Mouse (Mus musculus) liver, adult 2 months (tissue): ENCODE data around the gene Zfp952.
"Not testable (repeated sequence)": the region's sequence is repeated elsewhere in the genome, so short reads cannot be mapped to it uniquely, and the experiment has no call there.

Source experiments
- CTCF ChIP-seq: fragments of 200-500 bp; IDR thresholded peaks from 2 replicates; pipeline ENCODE4 v1.5.1; 2011; ENCODE audit warnings: low read depth, low read length, control low read depth
- POLR2A ChIP-seq: fragments of 200-500 bp; IDR thresholded peaks from 2 replicates; pipeline ENCODE4 v1.6.1; 2011; ENCODE audit warnings: low read length, control low read depth; ENCODE audit not compliant: insufficient read depth; ENCODE audit errors: extremely low read depth

DNA sequence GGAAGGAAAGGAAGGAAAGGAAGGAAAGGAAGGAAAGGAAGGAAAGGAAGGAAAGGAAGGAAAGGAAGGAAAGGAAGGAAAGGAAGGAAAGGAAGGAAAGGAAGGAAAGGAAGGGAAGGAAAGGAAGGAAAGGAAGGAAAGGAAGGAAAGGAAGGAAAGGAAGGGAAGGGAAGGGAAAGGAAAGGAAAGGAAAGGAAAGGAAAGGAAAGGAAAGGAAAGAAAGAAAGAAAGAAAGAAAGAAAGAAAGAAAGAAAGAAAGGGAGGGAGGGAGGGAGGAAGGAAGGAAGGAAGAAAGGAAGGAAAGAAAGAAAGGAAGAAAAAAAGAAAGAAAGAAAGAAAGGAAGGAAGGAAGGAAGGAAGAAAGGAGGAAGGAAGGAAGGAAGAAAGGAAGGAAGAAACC lies 27.5 kb downstream of the Zfp952 start:
- not testable (repeated sequence) for TF ChIP-seq CTCF, POLR2A
